Comparison of ENCODE assay signal across 8 mouse cellular contexts in genomic region chr5:74196307-74196618, GRCm38 (mm10). TPM values are rescaled to one million over a fixed set of nuclear protein-coding genes. Genes with fewer than 3 reads are reported as not detected.
DNase-seq lines count a peak whose midpoint lies in the region; ATAC-seq and TF ChIP-seq lines count a peak whose summit lies in the region.

No protein-coding gene starts in this region.

- 0 out of 2 replicates have a peak, but pooled peaks have one; percentile 22 for TF ChIP-seq CTCF in lung, embryonic 14.5 days (IDR thresholded peaks at IDR 0.05; ENCODE audit: low read depth)

- no peaks in the 10 kb centered on the region for H3K27me3 ChIP-seq in lung, embryonic 14.5 days (ENCODE audit: insufficient read depth, low read length)
- H3K27me3 ChIP-seq in heart, embryonic 13.5 days (replicated peaks) = 0 out of 2 replicates have a peak, but pooled peaks cover 3% of the 10 kb centered on the region
- H3K27me3 ChIP-seq in midbrain, embryonic 11.5 days (ENCODE audit: control insufficient read depth, insufficient read depth, low read length) = peaks cover 8% of the 10 kb centered on the region; the same call in 1 of the 2 replicates

- peak overlapping the region; percentile 16 for H3K27ac ChIP-seq in lung, embryonic 14.5 days (ENCODE audit: low read depth)
- peak overlapping the region; percentile 95 for H3K27ac ChIP-seq in heart, embryonic 13.5 days (replicated peaks)
- no peak overlapping the region for H3K27ac ChIP-seq in midbrain, embryonic 11.5 days (ENCODE audit: low read depth, low read length)

- 2% methylated on average over 4 of the region's 4 CpGs for whole genome bisulfite sequencing in lung, embryonic 14.5 days
- WGBS in heart, embryonic 13.5 days = 1% methylated on average over 4 of the region's 4 CpGs
- 6% methylated on average over 4 of the region's 4 CpGs for WGBS in midbrain, embryonic 11.5 days

- H3K4me3 ChIP-seq in lung, embryonic 14.5 days (ENCODE audit: low read depth, low read length) = peak overlapping the region; percentile 82
- peak overlapping the region; percentile 100 for H3K4me3 ChIP-seq in heart, embryonic 13.5 days
- peak overlapping the region; percentile 85 for H3K4me3 ChIP-seq in midbrain, embryonic 11.5 days (ENCODE audit: low read depth, low read length)

- no peaks in the 10 kb centered on the region for H3K9me3 ChIP-seq in lung, embryonic 14.5 days (ENCODE audit: low read depth, low read length)
- no peaks in the 10 kb centered on the region for H3K9me3 ChIP-seq in heart, embryonic 13.5 days
- no peaks in the 10 kb centered on the region for H3K9me3 ChIP-seq in midbrain, embryonic 11.5 days (ENCODE audit: control insufficient read depth, low read length)

- H3K9ac ChIP-seq in lung, embryonic 14.5 days = peak overlapping the region; percentile 82
- peak overlapping the region; percentile 100 for H3K9ac ChIP-seq in heart, embryonic 13.5 days
- H3K9ac ChIP-seq in midbrain, embryonic 11.5 days (ENCODE audit: low read length) = no peak overlapping the region; the same call in 1 of the 2 replicates

- H3K36me3 ChIP-seq in lung, embryonic 14.5 days (ENCODE audit: insufficient read depth) = peaks cover 45% of the 10 kb centered on the region
- peaks cover 38% of the 10 kb centered on the region for H3K36me3 ChIP-seq in heart, embryonic 13.5 days
- H3K36me3 ChIP-seq in midbrain, embryonic 11.5 days (ENCODE audit: control insufficient read depth, insufficient read depth, low read length) = peaks cover 4% of the 10 kb centered on the region; the same call in 1 of the 2 replicates

- H3K4me1 ChIP-seq in lung, embryonic 14.5 days (ENCODE audit: insufficient read depth) = peaks cover 43% of the 10 kb centered on the region
- peaks cover 77% of the 10 kb centered on the region for H3K4me1 ChIP-seq in heart, embryonic 13.5 days
- H3K4me1 ChIP-seq in midbrain, embryonic 11.5 days (ENCODE audit: control insufficient read depth, insufficient read depth, low read length) = peaks cover 15% of the 10 kb centered on the region

- DNase-seq in lung, embryonic 14.5 days = peak; percentile 63
- DNase-seq in lung, postnatal 25 days (ENCODE audit: low spot score) = no peak
- DNase-seq in kidney, postnatal 10 days = peak; percentile 79
- DNase-seq in midbrain, embryonic 11.5 days (ENCODE audit: low spot score, missing footprints) = peak; percentile 88
- peak; percentile 48 to 62 for DNase-seq in thymus, postnatal 36 days
- no peak for DNase-seq in gastrocnemius, postnatal 4 days (ENCODE audit: low spot score in 2 of 2)
- DNase-seq in layer of hippocampus, adult 18-20 months (ENCODE audit: low spot score in 2 of 2) = no peak

- H3K4me2 ChIP-seq in lung, embryonic 14.5 days = peak overlapping the region; percentile 93
- peak overlapping the region; percentile 94 for H3K4me2 ChIP-seq in heart, embryonic 13.5 days
- peak overlapping the region; percentile 94 for H3K4me2 ChIP-seq in midbrain, embryonic 11.5 days

- ATAC-seq in lung, embryonic 14.5 days (ENCODE audit: insufficient read depth) = no peak
- ATAC-seq in heart, embryonic 13.5 days (ENCODE audit: extremely low read depth, insufficient number of reproducible peaks, low FRiP score, low TSS enrichment) = no peak
- ATAC-seq in midbrain, embryonic 11.5 days (ENCODE audit: low FRiP score) = no peak

RNA-seq across cellular contexts. Expression of gene Rasl11b, which starts 1.2 kb away (rescaled TPM):
- 90.2 and 93.2 TPM in 2 replicates for polyA plus RNA-seq in lung, embryonic 14.5 days (2014; fragmentation: Nextera tagmentation; extraction: Ambion mirVana)
- 79.7 and 88.1 TPM in 2 replicates for polyA plus RNA-seq in heart, embryonic 13.5 days (2015; fragmentation: Nextera tagmentation; extraction: Ambion mirVana)
- polyA plus RNA-seq in midbrain, embryonic 11.5 days (2014; fragmentation: Nextera tagmentation; extraction: Ambion mirVana) = 27.0 and 29.0 TPM in 2 replicates
- 10 to 100 TPM; 11.7 to 15.1 TPM for total RNA-seq in gastrocnemius, postnatal 4 days (2021)
- 10 to 100 TPM; 67.4 to 83.8 TPM for total RNA-seq in layer of hippocampus, adult 18-20 months (2021)

Comparison
In these comparisons a context has a peak if more than half of its experiments do, and no peak if none do; other contexts are left out.
1. DNase-seq: peak in lung, embryonic 14.5 days (single experiment), kidney, postnatal 10 days (single experiment), midbrain, embryonic 11.5 days (single experiment) and thymus, postnatal 36 days (2 of 2); none in lung, postnatal 25 days (single experiment), gastrocnemius, postnatal 4 days (0 of 2) and layer of hippocampus, adult 18-20 months (0 of 2).
2. Peak in every context shown above with its lines, with median percentiles within 50 percentile points of each other: H3K4me2 ChIP-seq and H3K4me3 ChIP-seq.